Mouse (Mus musculus): ENCODE results near the gene Pparg. TPM values are rescaled to one million over a fixed set of nuclear protein-coding genes. Genes with fewer than 3 reads are reported as not detected.

Gene Pparg
- polyA plus RNA-seq (2015; fragmentation: Nextera tagmentation; extraction: Ambion mirVana), result 3.6 and 4.9 TPM in 2 replicates

DNA sequence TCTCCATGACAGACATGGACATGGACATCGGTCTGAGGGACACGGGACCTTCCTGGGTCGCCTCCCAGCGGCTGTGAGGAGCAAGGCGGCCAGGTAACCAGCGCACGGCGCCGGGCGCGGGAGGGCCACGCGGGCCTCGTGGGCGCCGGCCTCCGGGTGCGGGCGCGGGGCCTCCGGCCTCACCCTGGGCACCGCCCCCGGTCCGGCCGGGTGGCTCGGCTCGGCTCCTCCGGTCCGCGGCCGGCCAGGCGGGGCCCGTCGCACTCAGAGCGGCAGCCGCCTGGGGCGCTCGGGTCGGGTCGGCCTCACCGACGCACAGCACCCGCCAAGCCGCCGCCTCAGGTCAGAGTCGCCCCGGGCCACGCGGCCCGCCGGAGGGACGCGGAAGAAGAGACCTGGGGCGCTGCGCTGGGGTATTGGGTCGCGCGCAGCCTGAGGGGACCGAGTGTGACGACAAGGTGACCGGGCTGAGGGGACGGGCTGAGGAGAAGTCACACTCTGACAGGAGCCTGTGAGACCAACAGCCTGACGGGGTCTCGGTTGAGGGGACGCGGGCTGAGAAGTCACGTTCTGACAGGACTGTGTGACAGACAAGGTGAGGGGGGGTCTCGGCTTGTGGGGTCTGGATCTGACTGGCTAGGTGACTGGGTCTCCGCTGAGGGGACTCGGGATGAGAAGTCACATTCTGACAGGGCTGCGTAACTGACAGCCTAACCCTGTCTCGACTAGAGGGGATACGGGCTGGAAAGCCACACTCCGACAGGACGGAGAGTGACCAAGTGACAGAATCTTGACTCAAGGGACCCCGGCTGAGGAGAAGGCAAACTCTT is at the start of gene Pparg:
Gene Pparg (plus strand): TSS at position 176 of the 830 bp plus-strand sequence.
- under 1% methylated on average over 72 of the region's 76 CpGs for WGBS
- Histone ChIP-seq H3K4me1 (peaks cover 16% of the 10 kb centered on the region), H3K4me2 (peak within 1 kb of the TSS; percentile 96), H3K9me3 (no peaks in the 10 kb centered on the region), H3K36me3 (no peaks in the 10 kb centered on the region), H3K27ac (no peak within 1 kb of the TSS), H3K27me3 (peaks cover 26% of the 10 kb centered on the region), H3K4me3 (peak within 1 kb of the TSS; percentile 52), H3K9ac (peak within 1 kb of the TSS; percentile 37)
- peak; percentile 52; the same call in 1 of the 2 replicates for ATAC-seq (ENCODE audit: insufficient number of reproducible peaks, low FRiP score, low TSS enrichment, low read depth)

DNA sequence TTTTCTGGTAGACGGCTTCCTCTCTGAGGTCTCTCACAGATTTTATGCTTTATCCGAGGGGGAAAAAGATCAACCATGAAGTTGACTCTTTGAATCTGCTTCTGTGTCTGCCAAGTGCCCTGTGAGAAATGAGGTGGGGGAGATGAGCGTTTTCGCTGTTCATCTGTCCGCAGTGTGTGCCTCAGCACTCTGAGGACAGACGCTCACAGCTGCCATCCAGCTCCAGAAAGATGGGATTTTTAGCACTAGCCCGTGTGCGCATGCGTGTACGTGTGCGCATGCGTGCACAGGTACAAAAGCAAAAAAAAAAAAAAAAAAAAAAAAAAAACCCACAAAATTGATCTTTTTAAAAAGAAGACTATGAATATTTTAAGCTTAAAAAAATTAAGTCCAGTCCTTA is 48.0 kb upstream of the Pparg start:
- 65% methylated on average over 12 of the region's 12 CpGs for WGBS
- no peaks in the 10 kb centered on the region for H3K36me3 ChIP-seq
- H3K4me1 ChIP-seq, result peaks cover 3% of the 10 kb centered on the region; the same call in 1 of the 2 replicates
- no peak overlapping the region for H3K9ac ChIP-seq
- ATAC-seq (ENCODE audit: insufficient number of reproducible peaks, low FRiP score, low TSS enrichment, low read depth), result no peak
- no peak overlapping the region for H3K4me3 ChIP-seq
- H3K27me3 ChIP-seq, result no peaks in the 10 kb centered on the region
- H3K27ac ChIP-seq, result no peak overlapping the region
- H3K9me3 ChIP-seq, result no peaks in the 10 kb centered on the region
- H3K4me2 ChIP-seq, result no peak overlapping the region

DNA sequence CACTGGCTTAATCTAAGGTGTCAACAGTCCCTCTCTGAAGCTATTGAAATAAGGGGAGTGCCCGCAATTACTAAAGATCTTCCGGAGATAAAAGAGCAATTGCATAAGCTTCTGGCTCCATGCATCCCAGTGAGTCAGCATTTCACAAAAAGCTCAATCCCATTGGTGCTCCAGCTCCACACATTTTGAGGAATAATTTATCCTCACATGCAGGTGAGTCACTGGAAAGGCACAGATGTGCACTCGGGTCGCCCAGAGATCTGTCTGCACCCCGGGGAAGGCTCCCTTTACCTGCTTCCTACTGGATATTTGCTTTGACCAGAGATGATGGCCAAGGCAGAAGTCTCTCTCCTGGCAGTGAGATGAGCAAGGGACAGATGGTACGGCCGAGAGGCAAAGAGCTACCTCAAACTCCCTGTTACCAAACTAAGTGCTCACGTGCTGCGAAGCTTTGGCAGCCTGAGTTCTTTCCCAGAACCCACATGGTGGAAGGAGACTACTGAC is 47.5 kb upstream of the Pparg start:
- no peak overlapping the region for H3K27ac ChIP-seq
- H3K9me3 ChIP-seq, result no peaks in the 10 kb centered on the region
- no peak overlapping the region for H3K9ac ChIP-seq
- H3K4me3 ChIP-seq, result no peak overlapping the region
- ATAC-seq (ENCODE audit: insufficient number of reproducible peaks, low FRiP score, low TSS enrichment, low read depth), result no peak
- 55% methylated on average over 9 of the region's 9 CpGs for WGBS
- no peaks in the 10 kb centered on the region for H3K36me3 ChIP-seq
- no peaks in the 10 kb centered on the region for H3K27me3 ChIP-seq
- H3K4me1 ChIP-seq, result peaks cover 3% of the 10 kb centered on the region; the same call in 1 of the 2 replicates
- H3K4me2 ChIP-seq, result no peak overlapping the region

DNA sequence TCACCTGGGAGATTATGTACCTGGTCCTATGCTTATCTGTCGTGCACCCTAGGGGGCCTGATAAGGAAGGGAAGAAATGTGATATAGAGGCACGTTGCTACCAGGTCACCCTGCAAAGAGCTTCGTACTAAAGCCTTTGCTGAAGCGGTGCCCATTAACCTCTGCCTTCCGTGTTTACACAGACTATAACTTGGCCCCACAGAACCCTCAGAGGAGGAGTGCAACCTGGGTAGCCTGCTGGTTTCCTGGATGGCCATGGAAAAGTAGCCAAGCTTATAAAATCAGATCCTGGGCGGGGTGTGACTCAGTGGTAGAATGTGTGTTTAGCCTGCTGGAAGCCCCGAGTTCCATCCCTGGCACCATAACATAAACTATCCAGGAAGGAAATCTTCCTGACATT is 46.8 kb upstream of the Pparg start:
- 50% methylated on average over 7 of the region's 7 CpGs for WGBS
- Histone ChIP-seq H3K27ac (no peak overlapping the region), H3K9ac (no peak overlapping the region), H3K4me2 (no peak overlapping the region), H3K27me3 (no peaks in the 10 kb centered on the region), H3K4me3 (no peak overlapping the region), H3K36me3 (no peaks in the 10 kb centered on the region), H3K9me3 (no peaks in the 10 kb centered on the region), H3K4me1 (peaks cover 3% of the 10 kb centered on the region; the same call in 1 of the 2 replicates)
- ATAC-seq (ENCODE audit: insufficient number of reproducible peaks, low FRiP score, low TSS enrichment, low read depth), result no peak

DNA sequence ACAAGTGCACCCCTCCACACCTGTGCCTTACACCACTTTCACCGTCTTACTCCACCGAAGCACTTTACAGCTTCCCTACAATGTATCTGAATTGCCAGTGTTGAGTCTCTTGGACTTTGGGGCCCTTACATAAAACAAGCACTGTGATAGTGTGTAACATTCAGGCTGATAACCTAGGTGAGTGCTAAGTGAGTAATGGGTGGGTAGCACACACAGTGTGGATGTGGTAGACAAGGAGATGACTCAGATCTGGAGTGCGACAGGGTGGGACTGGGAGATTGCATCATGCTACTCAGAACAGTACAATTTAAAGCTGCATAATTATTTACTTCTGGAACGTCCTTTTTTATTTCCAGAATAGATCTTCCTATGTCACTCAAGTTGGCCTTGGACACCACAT is 45.0 kb upstream of the Pparg start:
- no peak overlapping the region for H3K9ac ChIP-seq
- no peak for ATAC-seq (ENCODE audit: insufficient number of reproducible peaks, low FRiP score, low TSS enrichment, low read depth)
- H3K4me1 ChIP-seq, result peaks cover 3% of the 10 kb centered on the region; the same call in 1 of the 2 replicates
- no peak overlapping the region for H3K4me2 ChIP-seq
- no peaks in the 10 kb centered on the region for H3K27me3 ChIP-seq
- H3K36me3 ChIP-seq, result no peaks in the 10 kb centered on the region
- H3K4me3 ChIP-seq, result no peak overlapping the region
- H3K27ac ChIP-seq, result no peak overlapping the region
- 78% methylated on average over 4 of the region's 4 CpGs for WGBS
- no peaks in the 10 kb centered on the region for H3K9me3 ChIP-seq

DNA sequence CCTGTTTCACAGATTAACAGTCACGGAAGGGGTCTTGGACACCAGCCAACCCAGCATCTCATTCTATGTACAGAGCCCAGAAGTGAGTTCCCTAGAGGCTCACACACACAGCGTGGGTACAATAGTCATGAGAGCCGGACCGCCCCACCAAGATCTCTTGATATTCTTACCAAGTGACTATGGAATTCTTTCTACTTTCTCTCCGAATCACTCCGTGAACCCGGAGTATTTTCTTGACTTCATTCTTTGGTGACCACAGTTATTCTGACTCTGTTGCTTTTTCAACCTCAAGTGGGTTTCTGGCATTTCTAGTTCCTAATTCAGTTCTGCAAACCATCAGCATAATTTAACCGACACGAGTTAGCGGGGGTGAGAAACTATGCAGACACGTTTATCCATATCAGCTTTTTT is 43.9 kb upstream of the Pparg start:
- Histone ChIP-seq H3K27ac (no peak overlapping the region), H3K9ac (no peak overlapping the region), H3K4me3 (no peak overlapping the region), H3K27me3 (no peaks in the 10 kb centered on the region), H3K36me3 (no peaks in the 10 kb centered on the region), H3K9me3 (no peaks in the 10 kb centered on the region), H3K4me1 (peaks cover 3% of the 10 kb centered on the region; the same call in 1 of the 2 replicates), H3K4me2 (no peak overlapping the region)
- WGBS, result 56% methylated on average over 11 of the region's 11 CpGs
- ATAC-seq (ENCODE audit: insufficient number of reproducible peaks, low FRiP score, low TSS enrichment, low read depth), result no peak

DNA sequence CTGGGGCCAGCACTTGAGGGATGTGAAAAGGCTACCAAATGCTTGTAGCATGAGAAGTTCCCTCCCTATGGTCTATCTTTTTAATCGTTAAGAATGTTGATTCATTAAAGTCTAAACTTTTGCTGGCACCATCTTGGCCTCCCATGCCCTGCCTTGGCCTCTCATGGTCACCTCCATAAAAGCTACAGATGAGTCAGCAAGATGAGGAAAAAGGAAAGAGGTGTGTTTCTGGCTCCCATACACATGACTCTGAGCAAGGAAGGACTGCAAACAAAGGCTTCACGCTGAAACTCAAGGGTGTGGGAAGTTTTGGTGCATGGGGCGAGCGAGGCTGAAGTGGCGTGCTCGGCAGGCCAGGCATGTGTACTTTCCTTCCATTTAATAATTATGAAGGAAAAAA is 41.9 kb upstream of the Pparg start:
- no peaks in the 10 kb centered on the region for H3K9me3 ChIP-seq
- no peaks in the 10 kb centered on the region for H3K36me3 ChIP-seq
- H3K4me2 ChIP-seq, result no peak overlapping the region
- ATAC-seq (ENCODE audit: insufficient number of reproducible peaks, low FRiP score, low TSS enrichment, low read depth), result no peak
- 81% methylated on average over 6 of the region's 6 CpGs for WGBS
- no peak overlapping the region for H3K27ac ChIP-seq
- H3K27me3 ChIP-seq, result no peaks in the 10 kb centered on the region
- no peak overlapping the region for H3K9ac ChIP-seq
- peaks cover 3% of the 10 kb centered on the region; the same call in 1 of the 2 replicates for H3K4me1 ChIP-seq
- no peak overlapping the region for H3K4me3 ChIP-seq

DNA sequence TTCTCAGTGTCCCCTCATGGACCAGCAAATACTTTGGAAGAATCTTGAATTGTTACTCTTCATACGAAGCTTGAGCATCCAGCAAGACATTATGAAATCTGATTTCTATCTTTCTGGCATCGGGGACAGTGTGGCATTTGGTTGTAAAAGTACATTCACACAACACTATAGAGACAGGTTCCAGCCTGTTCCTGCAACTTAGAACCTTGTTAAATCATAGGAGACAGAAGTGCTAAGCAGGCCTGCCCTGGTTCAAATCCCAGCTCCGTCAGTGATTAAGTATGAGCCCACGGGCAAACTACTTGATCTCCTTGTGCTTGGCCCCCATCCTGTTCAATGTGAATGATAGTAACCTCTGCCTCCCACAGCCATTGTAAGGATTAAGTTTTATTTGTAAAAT is 41.1 kb upstream of the Pparg start:
- no peaks in the 10 kb centered on the region for H3K9me3 ChIP-seq
- peaks cover 3% of the 10 kb centered on the region; the same call in 1 of the 2 replicates for H3K4me1 ChIP-seq
- H3K27me3 ChIP-seq, result no peaks in the 10 kb centered on the region
- no peak overlapping the region for H3K4me3 ChIP-seq
- no peak overlapping the region for H3K27ac ChIP-seq
- 72% methylated on average over 4 of the region's 4 CpGs for WGBS
- no peak overlapping the region for H3K9ac ChIP-seq
- no peaks in the 10 kb centered on the region for H3K36me3 ChIP-seq
- no peak overlapping the region for H3K4me2 ChIP-seq
- no peak for ATAC-seq (ENCODE audit: insufficient number of reproducible peaks, low FRiP score, low TSS enrichment, low read depth)

DNA sequence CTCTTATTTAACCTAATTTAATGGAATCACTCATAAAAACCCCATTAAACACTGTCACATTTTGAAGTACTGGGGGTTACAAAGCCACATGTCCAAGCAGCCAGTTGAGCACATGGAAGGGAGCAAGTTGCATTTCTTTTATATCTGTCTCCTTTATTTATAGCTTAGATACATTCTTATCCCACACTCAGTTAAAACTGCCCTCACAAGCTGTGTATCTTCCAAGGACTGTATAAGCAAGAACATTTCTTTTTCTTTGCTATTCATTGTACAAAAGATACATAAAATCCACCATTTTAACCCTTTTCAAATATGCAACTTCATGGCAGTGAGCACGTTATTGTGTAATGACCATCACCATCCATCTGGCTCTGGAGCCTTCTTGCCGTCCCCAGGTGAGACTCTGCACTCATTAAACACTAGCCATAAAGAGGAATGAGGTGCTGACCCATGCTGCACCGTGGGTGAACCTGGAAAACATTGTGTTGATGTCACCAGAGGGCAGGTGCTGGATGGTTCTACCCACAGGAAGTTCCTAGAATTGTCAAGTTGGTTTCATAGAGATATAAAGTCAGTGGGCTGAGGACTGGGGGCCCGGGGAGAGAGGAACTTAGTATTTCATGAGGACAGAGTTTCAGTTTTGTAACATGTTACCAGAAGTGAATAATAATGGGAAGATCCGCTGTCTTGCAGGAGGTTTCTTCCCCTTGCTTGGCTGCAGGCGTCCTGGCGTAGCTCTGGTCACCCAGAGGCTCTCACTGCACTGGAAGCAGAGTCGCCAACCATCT is 39.6 kb upstream of the Pparg start:
- H3K4me3 ChIP-seq, result no peak overlapping the region
- no peak overlapping the region for H3K4me2 ChIP-seq
- H3K36me3 ChIP-seq, result no peaks in the 10 kb centered on the region
- no peak for ATAC-seq (ENCODE audit: insufficient number of reproducible peaks, low FRiP score, low TSS enrichment, low read depth)
- no peak overlapping the region for H3K9ac ChIP-seq
- WGBS, result 73% methylated on average over 8 of the region's 8 CpGs
- H3K27me3 ChIP-seq, result no peaks in the 10 kb centered on the region
- H3K27ac ChIP-seq, result no peak overlapping the region
- peaks cover 3% of the 10 kb centered on the region; the same call in 1 of the 2 replicates for H3K4me1 ChIP-seq
- no peaks in the 10 kb centered on the region for H3K9me3 ChIP-seq

DNA sequence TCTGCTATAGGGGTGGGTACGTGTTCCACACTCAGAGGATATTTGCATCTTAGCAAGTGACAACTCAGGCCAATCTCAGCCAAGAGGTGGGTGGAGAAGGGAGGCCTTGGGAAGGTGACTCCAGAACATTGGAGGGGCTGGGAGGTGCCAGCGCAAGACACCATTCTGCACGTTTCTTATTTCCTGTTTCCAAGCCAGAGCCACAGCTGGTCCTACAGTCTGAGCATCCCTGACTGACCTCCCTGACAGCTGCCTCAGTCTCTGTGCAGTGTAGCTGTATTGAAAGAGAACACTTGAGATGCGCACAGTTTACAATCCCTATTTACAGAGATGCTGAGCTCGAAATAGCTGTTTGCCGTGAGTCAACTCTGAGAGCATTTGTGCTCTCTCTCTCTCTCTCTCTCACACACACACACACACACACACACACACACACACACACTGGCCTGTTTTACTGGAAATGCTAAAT is 38.8 kb upstream of the Pparg start:
- no peak for ATAC-seq (ENCODE audit: insufficient number of reproducible peaks, low FRiP score, low TSS enrichment, low read depth)
- Histone ChIP-seq H3K27ac (no peak overlapping the region), H3K4me3 (no peak overlapping the region), H3K9ac (no peak overlapping the region), H3K9me3 (no peaks in the 10 kb centered on the region), H3K27me3 (no peaks in the 10 kb centered on the region), H3K4me2 (no peak overlapping the region), H3K4me1 (0 out of 2 replicates have a peak, but pooled peaks cover under 1% of the 10 kb centered on the region), H3K36me3 (no peaks in the 10 kb centered on the region)
- 70% methylated on average over 6 of the region's 6 CpGs for WGBS

DNA sequence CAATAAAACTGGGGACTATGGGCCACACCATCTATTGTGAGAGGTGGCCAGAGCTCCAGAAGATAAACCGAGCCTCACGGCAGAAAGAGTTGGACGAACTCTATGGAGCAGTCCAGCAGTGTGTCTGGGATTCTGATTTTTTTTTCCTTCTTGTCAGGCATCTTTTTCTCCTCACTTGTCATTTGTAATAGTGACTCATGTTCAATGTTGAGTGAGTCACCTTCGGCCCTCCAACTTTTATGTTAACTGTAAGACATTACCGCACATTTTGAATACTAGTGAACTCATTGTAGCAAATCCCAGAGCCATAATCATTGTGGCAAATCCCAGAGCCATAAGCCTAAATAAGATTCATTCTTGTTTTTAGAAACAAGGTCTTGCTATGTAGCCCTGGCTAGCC is 37.8 kb upstream of the Pparg start:
- WGBS, result 86% methylated on average over 5 of the region's 5 CpGs
- ATAC-seq (ENCODE audit: insufficient number of reproducible peaks, low FRiP score, low TSS enrichment, low read depth), result no peak
- no peaks in the 10 kb centered on the region; the same call in 1 of the 2 replicates for H3K9me3 ChIP-seq

DNA sequence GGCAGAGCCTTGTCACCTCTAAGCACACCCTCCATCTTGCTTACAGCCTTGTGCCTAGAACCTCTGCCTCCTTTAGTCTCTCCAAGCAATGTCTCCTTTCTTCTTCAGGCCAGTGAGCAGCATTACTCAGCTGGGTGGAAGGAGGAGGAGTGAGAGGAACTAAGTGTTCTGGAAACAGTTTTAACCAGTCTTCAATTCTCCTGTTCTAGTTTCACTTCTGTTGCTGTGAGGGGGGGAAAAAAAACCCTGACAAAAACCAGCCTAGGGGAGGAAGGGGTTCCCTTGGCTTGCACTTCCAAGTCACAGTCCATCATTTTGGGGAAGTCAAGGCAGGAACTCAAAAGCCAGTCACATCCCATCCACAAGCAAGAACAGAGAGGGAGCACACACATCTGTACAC is 29.8 kb upstream of the Pparg start:
- Histone ChIP-seq H3K4me2 (no peak overlapping the region), H3K4me1 (no peaks in the 10 kb centered on the region), H3K9me3 (no peaks in the 10 kb centered on the region; the same call in 1 of the 2 replicates), H3K27ac (no peak overlapping the region), H3K27me3 (no peaks in the 10 kb centered on the region), H3K36me3 (no peaks in the 10 kb centered on the region), H3K9ac (no peak overlapping the region), H3K4me3 (no peak overlapping the region)
- no peak for ATAC-seq (ENCODE audit: insufficient number of reproducible peaks, low FRiP score, low TSS enrichment, low read depth)

More for the DNA sequence above, 37.8 kb upstream of the Pparg start:
- Histone ChIP-seq H3K27me3 (no peaks in the 10 kb centered on the region), H3K27ac (no peak overlapping the region), H3K4me3 (no peak overlapping the region), H3K36me3 (no peaks in the 10 kb centered on the region), H3K9ac (no peak overlapping the region), H3K4me1 (no peaks in the 10 kb centered on the region), H3K4me2 (no peak overlapping the region)
